Mouse (Mus musculus): ENCODE measurements at regions not wholly inside any gene's neighbourhood (a gene's known extent, or its start where the extent isn't known, plus 50 kb on each side); places are given as distances from the start of the nearest gene placed in this dataset.

GRCm38 (mm10) chr3:41426946-41427345, 128.6 kb upstream of the Jade1 start:
- TF ChIP-seq POLR2A (IDR thresholded peaks at IDR 0.05; ENCODE audit: low read depth, low read length) (no peak), CTCF (IDR thresholded peaks at IDR 0.05; ENCODE audit: extremely low read depth, insufficient read length, insufficient replicate concordance, low read depth, low read length) (no peak)
